Mouse (Mus musculus): ENCODE measurements around the gene Ctnnd2. TPM values are rescaled to one million over a fixed set of nuclear protein-coding genes. Genes with fewer than 3 reads are reported as not detected.

Gene Ctnnd2
- polyA plus RNA-seq, 1 experiment = 87.7 TPM

DNA sequence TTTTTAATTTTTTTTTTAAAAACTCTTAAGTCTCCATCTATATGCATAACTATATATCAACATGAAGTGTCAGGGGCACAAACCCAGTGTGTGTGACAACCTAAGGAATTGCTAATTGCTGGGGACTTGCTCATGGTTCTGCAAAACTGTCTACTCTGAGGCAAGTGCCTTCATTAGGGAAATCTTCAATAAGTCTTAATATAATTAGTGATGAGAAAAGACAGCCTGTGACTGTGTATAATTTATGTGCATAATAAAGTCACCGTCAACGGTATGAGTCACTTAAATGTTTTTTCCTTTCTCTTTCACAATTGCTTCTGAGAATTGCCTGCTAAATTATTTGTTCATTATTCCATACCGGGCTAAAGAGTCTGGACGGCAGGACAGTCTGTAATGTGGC is 228.7 kb downstream of the Ctnnd2 start:
- no peak for DNase-seq
- no peak for TF ChIP-seq CTCF (IDR thresholded peaks at IDR 0.05; ENCODE audit: borderline replicate concordance, insufficient read depth, low read depth, low read length)
- TF ChIP-seq POLR2A (IDR thresholded peaks at IDR 0.05; ENCODE audit: borderline replicate concordance, insufficient read depth, low read length) = no peak
- Histone ChIP-seq H3K27me3 (ENCODE audit: control insufficient read depth, insufficient read depth, low read length) (no peaks in the 10 kb centered on the region), H3K27ac (ENCODE audit: insufficient read depth, low read length) (no peak overlapping the region), H3K4me1 (ENCODE audit: control insufficient read depth, insufficient read depth, low read length) (peaks cover 4% of the 10 kb centered on the region; the same call in 1 of the 2 replicates), H3K4me3 (replicated peaks; ENCODE audit: insufficient read depth, low read depth, low read length) (no peak overlapping the region)
- 81% methylated on average over 4 of the region's 4 CpGs for WGBS

GRCm38 (mm10) chr15:30406254-30406653 is 233.9 kb downstream of the Ctnnd2 start:
- no peak overlapping the region for H3K4me3 ChIP-seq (replicated peaks; ENCODE audit: insufficient read depth, low read depth, low read length)
- TF ChIP-seq CTCF (IDR thresholded peaks at IDR 0.05; ENCODE audit: borderline replicate concordance, insufficient read depth, low read depth, low read length) (no peak), POLR2A (IDR thresholded peaks at IDR 0.05; ENCODE audit: borderline replicate concordance, insufficient read depth, low read length) (no peak)
- 55% methylated on average over 1 of the region's 1 CpGs for WGBS
- H3K4me1 ChIP-seq (ENCODE audit: control insufficient read depth, insufficient read depth, low read length) = peaks cover 4% of the 10 kb centered on the region; the same call in 1 of the 2 replicates
- H3K27me3 ChIP-seq (ENCODE audit: control insufficient read depth, insufficient read depth, low read length) = no peaks in the 10 kb centered on the region
- no peak overlapping the region for H3K27ac ChIP-seq (ENCODE audit: insufficient read depth, low read length)
- DNase-seq = no peak

GRCm38 (mm10) chr15:30423146-30423545 is 250.8 kb downstream of the Ctnnd2 start:
- Histone ChIP-seq H3K27ac (ENCODE audit: insufficient read depth, low read length) (no peak overlapping the region), H3K4me3 (replicated peaks; ENCODE audit: insufficient read depth, low read depth, low read length) (no peak overlapping the region)
- 49% methylated on average over 5 of the region's 5 CpGs for WGBS

GRCm38 (mm10) chr15:30424290-30424689 is 251.9 kb downstream of the Ctnnd2 start:
- WGBS = 29% methylated on average over 9 of the region's 9 CpGs

More at GRCm38 (mm10) chr15:30423146-30423545, 250.8 kb downstream of the Ctnnd2 start:
- DNase-seq = peak in 1 of 2 experiments; percentile 60
- Histone ChIP-seq H3K27me3 (ENCODE audit: control insufficient read depth, insufficient read depth, low read length) (no peaks in the 10 kb centered on the region), H3K4me1 (ENCODE audit: control insufficient read depth, insufficient read depth, low read length) (peaks cover 8% of the 10 kb centered on the region)
- TF ChIP-seq CTCF (IDR thresholded peaks at IDR 0.05; ENCODE audit: borderline replicate concordance, insufficient read depth, low read depth, low read length) = no peak
- TF ChIP-seq POLR2A (IDR thresholded peaks at IDR 0.05; ENCODE audit: borderline replicate concordance, insufficient read depth, low read length) = no peak

GRCm38 (mm10) chr15:30427342-30427741 is 254.9 kb downstream of the Ctnnd2 start:
- 46% methylated on average over 2 of the region's 2 CpGs for WGBS
- Histone ChIP-seq H3K27ac (ENCODE audit: insufficient read depth, low read length) (no peak overlapping the region), H3K4me1 (ENCODE audit: control insufficient read depth, insufficient read depth, low read length) (peaks cover 11% of the 10 kb centered on the region), H3K4me3 (replicated peaks; ENCODE audit: insufficient read depth, low read depth, low read length) (no peak overlapping the region), H3K27me3 (ENCODE audit: control insufficient read depth, insufficient read depth, low read length) (no peaks in the 10 kb centered on the region)
- TF ChIP-seq POLR2A (IDR thresholded peaks at IDR 0.05; ENCODE audit: borderline replicate concordance, insufficient read depth, low read length) = no peak
- no peak; the same call in 1 of the 2 replicates for TF ChIP-seq CTCF (IDR thresholded peaks at IDR 0.05; ENCODE audit: borderline replicate concordance, insufficient read depth, low read depth, low read length)
- no peak for DNase-seq

More at GRCm38 (mm10) chr15:30424290-30424689, 251.9 kb downstream of the Ctnnd2 start:
- H3K27me3 ChIP-seq (ENCODE audit: control insufficient read depth, insufficient read depth, low read length) = no peaks in the 10 kb centered on the region
- no peak overlapping the region for H3K4me3 ChIP-seq (replicated peaks; ENCODE audit: insufficient read depth, low read depth, low read length)
- H3K4me1 ChIP-seq (ENCODE audit: control insufficient read depth, insufficient read depth, low read length) = peaks cover 8% of the 10 kb centered on the region
- peak; percentile 48; the same call in 1 of the 2 replicates for TF ChIP-seq CTCF (IDR thresholded peaks at IDR 0.05; ENCODE audit: borderline replicate concordance, insufficient read depth, low read depth, low read length)
- TF ChIP-seq POLR2A (IDR thresholded peaks at IDR 0.05; ENCODE audit: borderline replicate concordance, insufficient read depth, low read length) = no peak
- no peak overlapping the region for H3K27ac ChIP-seq (ENCODE audit: insufficient read depth, low read length)
- peak; percentile 33 to 36 for DNase-seq

DNA sequence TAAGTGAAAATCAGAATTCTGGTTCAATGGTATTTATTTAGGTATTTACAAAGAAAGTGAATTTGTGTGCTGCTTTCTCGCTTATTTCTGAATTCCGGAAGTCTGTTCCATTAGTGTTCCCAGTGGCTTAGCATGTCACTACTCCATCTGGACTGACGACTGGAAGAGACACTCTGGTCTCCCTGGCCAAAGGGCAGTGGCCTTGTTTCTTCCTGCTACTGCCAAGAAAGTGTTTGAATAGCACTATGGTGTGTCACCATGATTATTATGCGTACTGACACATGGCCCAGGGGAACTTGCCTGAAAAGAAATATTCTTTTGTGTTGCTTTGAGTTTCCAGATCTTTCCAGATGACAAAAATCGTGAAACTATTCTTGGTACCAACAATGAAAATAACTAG is 266.7 kb downstream of the Ctnnd2 start:
- no peak for TF ChIP-seq CTCF (IDR thresholded peaks at IDR 0.05; ENCODE audit: borderline replicate concordance, insufficient read depth, low read depth, low read length)
- no peak for TF ChIP-seq POLR2A (IDR thresholded peaks at IDR 0.05; ENCODE audit: borderline replicate concordance, insufficient read depth, low read length)
- Histone ChIP-seq H3K27me3 (ENCODE audit: control insufficient read depth, insufficient read depth, low read length) (no peaks in the 10 kb centered on the region), H3K4me1 (ENCODE audit: control insufficient read depth, insufficient read depth, low read length) (no peaks in the 10 kb centered on the region; the same call in 1 of the 2 replicates), H3K4me3 (replicated peaks; ENCODE audit: insufficient read depth, low read depth, low read length) (no peak overlapping the region), H3K27ac (ENCODE audit: insufficient read depth, low read length) (no peak overlapping the region)
- 34% methylated on average over 5 of the region's 5 CpGs for WGBS
- DNase-seq = no peak

GRCm38 (mm10) chr15:30450765-30451164 is 278.4 kb downstream of the Ctnnd2 start:
- no peak overlapping the region for H3K27ac ChIP-seq (ENCODE audit: insufficient read depth, low read length)
- TF ChIP-seq CTCF (IDR thresholded peaks at IDR 0.05; ENCODE audit: borderline replicate concordance, insufficient read depth, low read depth, low read length) (no peak), POLR2A (IDR thresholded peaks at IDR 0.05; ENCODE audit: borderline replicate concordance, insufficient read depth, low read length) (no peak)
- peak in 1 of 2 experiments; percentile 23 for DNase-seq
- H3K4me3 ChIP-seq (replicated peaks; ENCODE audit: insufficient read depth, low read depth, low read length) = no peak overlapping the region
- WGBS = 80% methylated on average over 7 of the region's 7 CpGs
- H3K4me1 ChIP-seq (ENCODE audit: control insufficient read depth, insufficient read depth, low read length) = peaks cover 5% of the 10 kb centered on the region; the same call in 1 of the 2 replicates
- H3K27me3 ChIP-seq (ENCODE audit: control insufficient read depth, insufficient read depth, low read length) = no peaks in the 10 kb centered on the region

DNA sequence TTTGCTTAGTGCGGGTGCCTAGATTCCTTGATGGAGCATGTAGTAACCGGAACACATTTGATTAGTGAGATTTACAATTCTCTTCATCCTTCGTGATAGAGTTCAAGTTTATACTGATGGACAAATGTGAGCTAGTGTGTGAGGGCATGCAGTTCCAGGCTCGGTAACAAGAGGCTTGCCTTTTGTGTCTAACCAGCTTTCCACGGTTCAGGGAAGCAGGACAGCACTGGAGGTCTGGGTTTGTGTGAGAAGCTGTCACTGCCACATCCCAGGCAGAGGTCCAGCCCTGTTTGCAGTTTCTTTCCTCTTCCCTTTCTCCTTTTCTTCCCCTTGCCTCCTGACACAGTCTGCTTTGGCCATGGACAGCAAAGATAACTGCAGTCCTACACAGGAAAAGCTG is 279.5 kb downstream of the Ctnnd2 start:
- peak overlapping the region; percentile 7; the same call in 1 of the 2 replicates for H3K27ac ChIP-seq (ENCODE audit: insufficient read depth, low read length)
- H3K4me3 ChIP-seq (replicated peaks; ENCODE audit: insufficient read depth, low read depth, low read length) = no peak overlapping the region
- WGBS = 25% methylated on average over 5 of the region's 5 CpGs
- H3K27me3 ChIP-seq (ENCODE audit: control insufficient read depth, insufficient read depth, low read length) = no peaks in the 10 kb centered on the region
- no peak for DNase-seq
- peaks cover 5% of the 10 kb centered on the region; the same call in 1 of the 2 replicates for H3K4me1 ChIP-seq (ENCODE audit: control insufficient read depth, insufficient read depth, low read length)
- TF ChIP-seq CTCF (IDR thresholded peaks at IDR 0.05; ENCODE audit: borderline replicate concordance, insufficient read depth, low read depth, low read length) = no peak

Data from cerebellum, adult 2 months (tissue).